Mouse (Mus musculus) cerebellum, adult (tissue): ENCODE data around the gene Qsox2.

Experiments
- ATAC-seq: cut with Nextera tagmentation; 2 replicates; pipeline ENCODE4 v1.9.2; 2017; ENCODE audit warnings: mild to moderate bottlenecking, moderate library complexity, mixed read lengths; ENCODE audit not compliant: insufficient number of reproducible peaks, low FRiP score, low TSS enrichment

Gene Qsox2

GRCm38 (mm10) chr2:26237290-26237782 lies at the start of gene Qsox2:
Qsox2 (minus strand) TSS chr2:26237525.
- peak; percentile 64; the same call in 1 of the 2 replicates for ATAC-seq

GRCm38 (mm10) chr2:26286391-26286790 lies 49.1 kb upstream of the Qsox2 start:
- no peak for ATAC-seq

- ATAC-seq: no peak
Measured at GRCm38 (mm10) chr2:26285804-26286203, 48.5 kb upstream of the Qsox2 start.

GRCm38 (mm10) chr2:26280594-26280993 lies 43.3 kb upstream of the Qsox2 start:
- ATAC-seq: no peak

- no peak for ATAC-seq
Measured at GRCm38 (mm10) chr2:26279712-26280111, 42.4 kb upstream of the Qsox2 start.

- ATAC-seq: peak; percentile 61; the same call in 1 of the 2 replicates
Measured at GRCm38 (mm10) chr2:26273611-26274010, 36.3 kb upstream of the Qsox2 start.

GRCm38 (mm10) chr2:26268216-26268615 lies 30.9 kb upstream of the Qsox2 start:
- ATAC-seq: no peak

GRCm38 (mm10) chr2:26266066-26266742 lies 28.9 kb upstream of the Qsox2 start:
- no peak for ATAC-seq

GRCm38 (mm10) chr2:26265095-26265494 lies 27.8 kb upstream of the Qsox2 start:
- no peak for ATAC-seq

GRCm38 (mm10) chr2:26264646-26265045 lies 27.3 kb upstream of the Qsox2 start:
- ATAC-seq: no peak

GRCm38 (mm10) chr2:26257315-26258096 lies 20.2 kb upstream of the Qsox2 start:
- ATAC-seq: no peak

GRCm38 (mm10) chr2:26254816-26255215 lies 17.5 kb upstream of the Qsox2 start:
- no peak for ATAC-seq

GRCm38 (mm10) chr2:26252514-26253206 lies 15.3 kb upstream of the Qsox2 start:
- ATAC-seq: no peak

GRCm38 (mm10) chr2:26247531-26247930 lies 10.2 kb upstream of the Qsox2 start:
- ATAC-seq: no peak

- no peak for ATAC-seq
Measured at GRCm38 (mm10) chr2:26240841-26241240, 3.5 kb upstream of the Qsox2 start.

- no peak for ATAC-seq
Measured at GRCm38 (mm10) chr2:26240330-26240729, 3.0 kb upstream of the Qsox2 start.

- 0 out of 2 replicates have a peak, but pooled peaks have one; percentile 26 for ATAC-seq
Measured at GRCm38 (mm10) chr2:26236681-26237289, 540 bp downstream of the Qsox2 start.

GRCm38 (mm10) chr2:26234771-26235170 lies 2.6 kb downstream of the Qsox2 start:
- no peak for ATAC-seq

- no peak for ATAC-seq
Measured at GRCm38 (mm10) chr2:26234253-26234652, 3.1 kb downstream of the Qsox2 start.

- ATAC-seq: no peak
Measured at GRCm38 (mm10) chr2:26231366-26231765, 6.0 kb downstream of the Qsox2 start.
